Mouse (Mus musculus): ENCODE data around the gene Rp9. TPM values are rescaled to one million over a fixed set of nuclear protein-coding genes. Genes with fewer than 3 reads are reported as not detected.

Rp9 gene
- 78.2 and 81.4 TPM in 2 replicates for polyA plus RNA-seq (2012; rRNA removed)

GRCm38 (mm10) chr9:22469643-22470042 lies at the start of gene Rp9:
Gene Rp9, minus strand, starts transcription at chr9:22469743.

GRCm38 (mm10) chr9:22475424-22475868 lies 5.9 kb upstream of the Rp9 start, which contains the start of gene Bbs9:
Gene Bbs9, plus strand, starts transcription at chr9:22475715.

GRCm38 (mm10) chr9:22453990-22454389 lies 15.6 kb downstream of the Rp9 start, which contains the start of gene Gm17545:
Gene Gm17545, plus strand, starts transcription at chr9:22454290.

GRCm38 (mm10) chr9:22411002-22411857 lies 58.3 kb downstream of the Rp9 start, which contains the start of gene 9530077C05Rik:
Gene 9530077C05Rik, plus strand, starts transcription at chr9:22411513.

GRCm38 (mm10) chr9:22389021-22389476 lies 80.5 kb downstream of the Rp9 start, which contains the start of gene Anln:
Gene Anln, minus strand, starts transcription at chr9:22389188.

Other genes starting within 250 kb of the Rp9 start
- 7.4 and 9.4 TPM in 2 replicates for gene Zfp809, start 244.0 kb downstream of the Rp9 start, polyA plus RNA-seq (2012; rRNA removed)
- gene Zfp599, start 209.8 kb downstream of the Rp9 start, polyA plus RNA-seq (2012; rRNA removed): 4.3 and 4.7 TPM in 2 replicates
- 36.5 and 41.8 TPM in 2 replicates for gene Zfp810, start 162.1 kb downstream of the Rp9 start, polyA plus RNA-seq (2012; rRNA removed)
- 13.7 and 15.2 TPM in 2 replicates for gene Anln, start 80.6 kb downstream of the Rp9 start, polyA plus RNA-seq (2012; rRNA removed)
- gene 9530077C05Rik, start 58.2 kb downstream of the Rp9 start, polyA plus RNA-seq (2012; rRNA removed): 6.2 and 6.7 TPM in 2 replicates
- gene Gm17545, start 15.5 kb downstream of the Rp9 start, polyA plus RNA-seq (2012; rRNA removed): not detected in 2 replicates
- gene Bbs9, start 6.0 kb upstream of the Rp9 start, polyA plus RNA-seq (2012; rRNA removed): 20.1 and 20.6 TPM in 2 replicates

Measured in central nervous system, embryonic 14 days (tissue).